Mouse (Mus musculus) testis, adult 2 months (tissue): ENCODE measurements around the gene Irf2bpl. TPM values are rescaled to one million over a fixed set of nuclear protein-coding genes. Genes with fewer than 3 reads are reported as not detected.

ENCODE experiments used
- H3K27ac ChIP-seq: fragments of 200-500 bp; 2 replicates; pipeline ENCODE4 v1.5.1; 2012; ENCODE audit warnings: low read depth, low read length; ENCODE audit not compliant: control insufficient read depth, insufficient read depth
- H3K27me3 ChIP-seq: fragments of 200-500 bp; 2 replicates; pipeline ENCODE4 v1.6.1; 2012; ENCODE audit warnings: mild to moderate bottlenecking, low read length, moderate library complexity; ENCODE audit not compliant: control insufficient read depth, insufficient read depth
- H3K36me3 ChIP-seq: fragments of 200-500 bp; 2 replicates; pipeline ENCODE4 v1.6.1; 2012; ENCODE audit warnings: mild to moderate bottlenecking, low read length; ENCODE audit not compliant: control insufficient read depth, insufficient read depth
- H3K4me1 ChIP-seq: fragments of 200-500 bp; 2 replicates; pipeline ENCODE4 v1.6.1; 2012; ENCODE audit warnings: low read length; ENCODE audit not compliant: control insufficient read depth, insufficient read depth
- H3K4me3 ChIP-seq: fragments of 200-500 bp; 2 replicates; pipeline ENCODE4 v1.5.1; 2012; ENCODE audit warnings: low read depth, mild to moderate bottlenecking, low read length, moderate library complexity, mixed read lengths; ENCODE audit not compliant: control insufficient read depth
- CTCF ChIP-seq: fragments of 200-500 bp; IDR thresholded peaks from 2 replicates; pipeline ENCODE4 v1.5.1; 2012; ENCODE audit warnings: low read depth, mild to moderate bottlenecking, inconsistent platforms, low read length, moderate library complexity; ENCODE audit not compliant: control insufficient read depth, insufficient read depth, insufficient replicate concordance
- POLR2A ChIP-seq: fragments of 200-500 bp; IDR thresholded peaks from 2 replicates; pipeline ENCODE4 v1.6.1; 2012; ENCODE audit warnings: low read depth, mild to moderate bottlenecking, inconsistent platforms, low read length, moderate library complexity; ENCODE audit not compliant: control insufficient read depth
- polyA plus RNA-seq: library from polyadenylated mRNA; depleted of rRNA; stranded (reverse); fragments of >200 nt; gene quantifications from 2 replicates; pipeline ENCODE4 v1.2.3, GENCODE M21; 2012

Irf2bpl gene
- polyA plus RNA-seq, 1 experiment = 2.8 TPM

DNA sequence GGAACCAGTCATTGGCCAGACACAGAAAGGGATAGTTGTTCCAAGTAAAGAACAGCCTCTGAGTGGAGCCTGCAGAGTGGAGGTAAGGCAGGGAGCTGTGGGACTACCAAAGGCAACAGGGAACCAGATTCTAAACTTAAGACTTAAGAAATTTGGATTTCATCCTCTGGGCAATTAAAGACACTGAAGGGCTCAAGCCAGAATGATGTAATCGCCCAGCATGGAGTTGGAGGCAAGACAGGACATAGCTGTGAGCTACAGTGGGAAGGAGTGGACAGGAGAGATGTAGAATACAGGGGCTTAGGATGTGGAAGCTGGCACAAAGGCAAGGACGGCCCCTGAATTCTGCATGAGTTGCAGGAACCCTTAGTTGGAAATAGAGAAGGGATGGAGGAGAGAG is 46.4 kb downstream of the Irf2bpl start:
- H3K27ac ChIP-seq = no peak overlapping the region; the same call in 1 of the 2 replicates
- no peaks in the 10 kb centered on the region for H3K36me3 ChIP-seq
- H3K27me3 ChIP-seq = no peaks in the 10 kb centered on the region
- no peak for TF ChIP-seq POLR2A
- TF ChIP-seq CTCF = no peak
- H3K4me1 ChIP-seq = peaks cover 11% of the 10 kb centered on the region
- H3K4me3 ChIP-seq = no peak overlapping the region

DNA sequence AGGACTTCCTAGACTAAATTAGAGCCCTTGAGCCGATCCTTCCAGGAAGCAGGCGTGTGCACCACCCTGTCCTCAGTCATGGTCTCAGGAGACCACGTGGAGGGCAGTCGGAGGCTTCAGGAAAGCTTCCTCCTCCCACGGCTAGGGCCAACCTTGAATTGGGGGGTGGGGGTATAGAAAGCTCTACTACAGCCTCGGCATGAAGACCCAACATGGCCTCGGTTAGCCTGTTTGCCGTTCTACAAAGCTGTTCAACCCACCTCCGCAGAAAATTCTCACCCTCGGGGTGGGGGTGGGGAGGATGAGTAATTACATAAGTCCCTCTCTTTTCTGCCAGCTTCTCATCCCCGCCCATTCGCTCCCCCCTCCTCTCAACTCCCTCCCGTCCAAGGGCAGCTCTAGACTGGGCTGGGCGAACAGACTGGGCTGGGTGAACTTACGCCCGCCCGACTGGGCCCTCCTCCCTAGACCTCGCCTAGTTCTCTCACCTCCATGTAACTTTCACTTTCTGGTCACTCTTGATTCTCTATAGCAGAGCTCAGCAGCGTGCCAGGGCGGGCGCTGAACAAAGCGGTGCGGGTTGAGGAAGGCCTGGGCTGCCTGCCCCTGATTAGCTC is 48.1 kb downstream of the Irf2bpl start:
- H3K27me3 ChIP-seq = no peaks in the 10 kb centered on the region
- TF ChIP-seq CTCF (no peak), POLR2A (no peak)
- peak overlapping the region; percentile 63 for H3K27ac ChIP-seq
- H3K4me3 ChIP-seq = peak overlapping the region; percentile 59
- no peaks in the 10 kb centered on the region for H3K36me3 ChIP-seq
- peaks cover 16% of the 10 kb centered on the region for H3K4me1 ChIP-seq

DNA sequence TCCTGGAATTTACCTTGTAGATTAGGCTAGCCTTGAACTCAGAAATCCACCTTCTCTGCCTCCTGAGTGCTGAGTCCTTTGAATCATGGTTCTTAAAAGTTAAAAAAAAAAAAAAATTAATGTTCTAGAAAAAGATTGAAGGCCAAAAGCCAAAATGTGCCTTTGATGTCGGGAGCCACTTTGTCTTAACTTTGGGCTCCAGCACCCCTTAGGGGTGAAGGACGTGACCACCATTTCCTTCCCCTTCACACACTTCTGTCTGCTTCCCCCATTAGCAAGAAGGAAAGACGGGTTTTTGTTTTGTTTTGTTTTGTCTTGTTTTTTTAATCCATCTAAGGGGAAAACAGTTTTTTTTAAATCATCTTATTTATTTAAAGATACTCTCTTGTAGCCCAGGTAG is 48.7 kb downstream of the Irf2bpl start:
- H3K4me3 ChIP-seq = no peak overlapping the region
- peaks cover 16% of the 10 kb centered on the region for H3K4me1 ChIP-seq
- H3K36me3 ChIP-seq = no peaks in the 10 kb centered on the region
- TF ChIP-seq POLR2A = no peak
- TF ChIP-seq CTCF = no peak
- peak overlapping the region; percentile 63; the same call in 1 of the 2 replicates for H3K27ac ChIP-seq
- no peaks in the 10 kb centered on the region for H3K27me3 ChIP-seq

- H3K36me3 ChIP-seq = no peaks in the 10 kb centered on the region
- H3K27ac ChIP-seq = peak overlapping the region; percentile 8; the same call in 1 of the 2 replicates
- peaks cover 20% of the 10 kb centered on the region for H3K4me1 ChIP-seq
- no peak overlapping the region for H3K4me3 ChIP-seq
- TF ChIP-seq CTCF (no peak), POLR2A (no peak)
- no peaks in the 10 kb centered on the region for H3K27me3 ChIP-seq
These were observed 50.2 kb downstream of the Irf2bpl start for GRCm38 (mm10) chr12:86834416-86834772.

DNA sequence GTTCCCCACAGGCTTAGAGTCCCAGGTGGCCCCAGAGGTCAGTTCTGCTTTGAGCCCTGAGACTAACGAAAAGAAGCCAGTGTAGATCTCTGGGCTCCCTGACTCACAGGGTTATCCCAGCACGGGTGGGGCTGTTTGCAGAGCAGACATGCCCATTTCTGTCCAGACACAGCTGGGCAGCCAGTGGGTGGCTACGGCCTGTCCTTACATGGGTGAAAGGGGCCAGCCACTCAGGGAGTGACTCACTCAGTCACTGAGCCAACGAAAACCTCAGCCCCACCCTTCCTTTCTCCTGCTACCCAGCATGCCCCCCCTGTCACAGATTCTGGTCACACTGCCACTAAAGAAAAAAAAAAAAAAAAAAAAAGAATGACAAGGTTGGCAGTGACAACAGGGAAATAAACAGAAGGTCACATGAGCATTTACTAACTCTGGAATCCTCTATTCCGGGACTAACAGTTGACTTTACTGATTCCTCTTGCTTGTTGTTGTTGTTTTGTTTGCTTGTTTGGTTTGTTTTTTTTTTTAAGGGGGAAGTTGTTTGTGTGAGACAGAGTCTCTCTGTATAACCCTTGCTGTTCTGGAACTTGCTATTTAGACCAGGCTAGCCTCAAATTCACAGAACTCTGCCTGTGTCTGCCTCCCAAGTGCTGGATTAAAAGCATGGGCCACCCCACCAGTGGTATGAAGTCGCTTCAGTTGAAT is 50.7 kb downstream of the Irf2bpl start:
- no peaks in the 10 kb centered on the region for H3K27me3 ChIP-seq
- peaks cover 20% of the 10 kb centered on the region for H3K4me1 ChIP-seq
- H3K4me3 ChIP-seq = no peak overlapping the region
- no peaks in the 10 kb centered on the region for H3K36me3 ChIP-seq
- no peak for TF ChIP-seq POLR2A
- TF ChIP-seq CTCF = no peak
- peak overlapping the region; percentile 61 for H3K27ac ChIP-seq

DNA sequence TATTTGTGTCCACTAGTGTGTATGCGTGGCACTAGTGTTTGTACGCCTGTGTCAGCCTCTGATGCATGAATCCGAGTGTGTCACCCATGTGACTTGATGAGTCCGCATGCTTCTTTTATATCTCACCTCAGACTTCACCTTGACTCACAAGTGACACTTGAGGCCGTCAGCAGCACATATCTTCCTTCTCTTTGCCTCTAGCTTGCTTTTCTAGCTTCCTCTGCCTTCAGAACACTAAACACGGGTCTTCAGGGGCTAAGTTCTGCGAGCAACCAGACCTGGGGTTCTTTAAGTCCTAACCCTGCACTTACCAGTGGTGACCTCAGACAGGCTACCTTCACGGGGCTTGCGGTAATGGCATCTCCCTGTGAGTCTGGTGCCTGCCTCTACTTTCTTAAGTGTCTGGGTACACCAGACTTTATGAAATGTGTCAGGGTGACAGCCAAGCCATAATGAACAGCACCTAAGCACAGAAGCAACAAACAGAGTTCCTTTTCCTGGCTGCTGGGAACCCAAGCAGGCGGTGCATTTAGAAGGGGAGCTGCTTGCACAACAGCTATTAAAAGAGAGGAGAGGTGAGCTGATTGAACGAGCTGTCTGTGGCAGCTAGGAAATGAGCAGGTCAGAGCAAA is 51.9 kb downstream of the Irf2bpl start:
- no peak overlapping the region for H3K4me3 ChIP-seq
- H3K27ac ChIP-seq = no peak overlapping the region; the same call in 1 of the 2 replicates
- peaks cover 20% of the 10 kb centered on the region for H3K4me1 ChIP-seq

More for the DNA sequence above, 51.9 kb downstream of the Irf2bpl start:
- no peaks in the 10 kb centered on the region for H3K36me3 ChIP-seq
- H3K27me3 ChIP-seq = no peaks in the 10 kb centered on the region
- no peak for TF ChIP-seq CTCF
- TF ChIP-seq POLR2A = no peak
